Mouse (Mus musculus) spleen, embryonic (tissue): Measurements from ENCODE around the gene Accs.

Source experiments
- CTCF ChIA-PET: fragments of 350-600 bp; sonication (Branson Sonifier 250); formaldehyde crosslinking; loops from one replicate; lab custom pipeline; 2022; lab: Charles Lee

Accs gene

DNA sequence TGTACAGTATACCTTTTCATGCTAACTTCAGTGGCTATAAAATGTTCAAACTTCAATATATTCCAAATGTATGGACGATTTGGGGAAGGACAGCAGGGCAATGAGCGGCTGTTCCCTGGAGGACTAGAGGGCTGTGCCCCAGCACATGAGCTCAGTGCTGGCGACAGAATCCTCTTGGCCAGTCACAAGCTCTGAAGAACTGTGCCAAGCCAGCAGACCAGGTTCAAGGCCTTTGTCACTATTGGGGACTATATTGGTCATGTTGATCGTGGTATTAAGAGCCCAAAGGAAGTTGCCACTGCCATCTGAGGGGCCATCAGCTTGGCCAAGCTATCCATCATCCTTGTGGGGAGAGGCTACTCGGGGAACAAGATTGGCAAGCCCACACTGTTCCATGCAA is 55.4 kb downstream of the Accs start:
- CTCF ChIA-PET: no interaction called here

DNA sequence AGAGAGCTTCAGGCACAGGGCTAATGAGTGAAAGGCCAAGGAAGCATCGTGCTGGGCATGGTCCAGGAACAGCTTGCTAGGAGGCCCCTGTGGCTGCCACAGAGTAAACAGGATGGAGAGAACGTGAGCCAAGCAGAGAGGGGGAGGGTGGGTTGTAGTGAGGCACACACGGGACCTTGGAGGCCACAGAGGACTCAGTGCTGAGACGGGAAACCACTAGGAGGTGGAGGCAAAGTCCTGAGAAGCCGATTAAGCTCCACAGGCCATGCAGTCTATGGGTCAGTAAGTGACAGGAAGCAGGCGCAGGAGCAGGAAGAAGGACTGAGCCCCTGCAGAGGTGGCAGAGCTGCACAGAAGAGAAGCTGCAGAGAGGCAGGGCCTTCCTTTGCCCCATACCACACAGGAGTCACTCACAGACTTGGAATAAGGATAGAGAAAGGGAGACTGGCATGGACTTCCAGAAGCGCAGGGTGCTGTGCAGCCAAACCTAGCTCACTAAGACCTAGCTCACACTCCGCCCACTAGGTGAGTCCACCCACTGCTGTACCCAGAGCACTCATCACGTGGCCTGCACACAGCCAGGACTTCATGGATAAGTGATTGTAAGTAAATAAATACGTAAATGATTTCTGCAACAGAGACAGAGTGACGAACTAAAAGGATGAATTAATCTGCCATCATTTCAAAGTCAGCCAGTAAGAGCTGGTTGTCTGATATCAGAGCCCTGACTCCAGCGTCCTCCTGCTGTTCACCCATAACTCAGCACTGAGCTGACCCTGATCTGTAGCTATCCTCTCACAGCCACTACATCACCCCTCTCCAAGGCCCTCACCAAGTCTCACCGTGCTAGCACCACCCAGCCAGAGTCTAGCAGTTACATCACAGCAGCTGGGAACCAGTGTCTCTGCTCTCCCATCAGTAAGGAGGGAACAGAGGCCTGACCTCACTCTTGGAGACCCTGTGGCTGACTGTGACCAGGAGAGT is 57.9 kb downstream of the Accs start:
- CTCF ChIA-PET: no interaction called here

DNA sequence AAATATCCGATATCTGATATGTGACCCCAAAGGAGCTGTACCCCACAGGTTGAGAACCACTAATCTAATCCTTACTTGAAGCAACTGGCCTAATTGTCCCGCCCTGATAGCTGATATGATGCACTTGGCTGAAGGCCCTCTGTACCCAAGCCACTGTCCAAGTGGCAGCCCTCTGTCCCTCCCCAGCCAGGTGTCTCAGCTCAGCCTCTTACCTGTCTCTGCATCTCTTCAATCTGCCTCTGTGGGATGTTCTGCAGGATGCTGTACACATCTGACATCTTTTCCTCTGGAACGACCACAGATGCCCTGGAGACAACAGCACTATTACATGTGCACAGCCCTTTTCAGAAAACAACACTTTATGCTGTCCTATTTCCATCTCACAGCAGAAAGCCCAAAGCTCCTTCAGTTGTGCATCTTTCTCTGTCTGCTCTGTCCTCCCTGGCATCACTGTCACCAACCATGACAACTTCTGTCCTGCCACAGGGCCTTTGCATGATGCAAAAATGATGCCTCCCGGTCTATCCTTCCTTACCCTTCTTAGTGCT is 58.9 kb downstream of the Accs start:
- CTCF ChIA-PET: no interaction called here

DNA sequence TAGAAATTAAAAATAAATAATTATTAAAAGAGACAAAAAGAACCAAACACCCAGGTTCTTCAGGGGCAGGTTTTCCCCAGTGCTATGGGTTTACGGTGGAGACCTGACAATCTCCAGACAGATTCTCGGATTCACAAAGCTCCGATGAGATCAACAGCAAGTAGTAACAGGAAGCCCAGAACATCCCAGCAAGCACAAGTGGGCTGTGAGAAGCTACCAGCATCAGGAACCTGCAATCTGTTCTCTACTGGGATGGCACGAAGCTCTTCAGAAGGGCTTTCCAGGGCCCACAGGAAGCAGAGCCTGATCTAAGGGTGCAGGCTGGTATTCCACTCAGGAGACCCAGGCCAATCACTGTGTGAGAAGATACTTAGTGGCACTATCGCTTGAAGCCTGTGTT is 61.2 kb downstream of the Accs start:
- CTCF ChIA-PET: no interaction called here

DNA sequence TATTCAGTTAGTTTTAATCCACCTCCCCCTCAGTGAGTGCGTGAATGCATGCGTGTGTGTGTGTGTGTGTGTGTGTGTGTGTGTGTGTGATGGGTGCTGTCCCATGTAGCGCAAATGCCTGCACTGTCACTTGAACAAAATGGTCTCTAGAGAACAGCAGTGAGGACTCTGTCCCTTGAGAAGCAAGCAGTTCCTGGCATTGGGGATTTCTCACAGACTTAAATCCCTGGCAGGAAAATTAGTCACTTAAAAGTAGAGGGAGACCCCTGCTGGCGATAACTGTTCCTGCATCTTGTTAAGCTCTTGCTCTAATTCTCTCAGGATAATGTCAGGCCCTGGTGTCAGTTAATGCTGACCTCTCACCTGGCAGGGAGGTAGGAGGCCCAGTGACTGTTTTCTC is 63.6 kb downstream of the Accs start:
- CTCF ChIA-PET: interaction anchor here (0.7 to 0.8 kb wide), 2 partner anchors 72 to 703 kb away, joined by 3 read pairs; no protein-coding TSS in a partner anchor

DNA sequence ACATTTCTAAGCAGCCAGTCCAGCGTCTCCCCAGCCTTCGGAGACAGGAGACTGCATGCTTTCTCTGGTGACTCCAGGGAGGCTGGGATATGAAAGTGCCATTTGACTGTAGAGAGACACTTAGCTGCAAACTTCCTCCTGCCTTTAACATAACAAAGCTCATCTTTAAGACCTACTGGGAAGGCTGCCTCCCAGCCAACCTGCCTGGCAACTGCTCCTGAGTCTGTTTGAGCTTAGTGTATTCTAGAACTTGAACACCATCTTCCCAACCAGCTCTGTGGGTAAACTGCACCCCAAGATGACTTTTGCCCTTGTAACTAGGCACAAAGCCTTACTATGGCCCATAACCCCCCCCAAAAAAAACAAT is 64.3 kb downstream of the Accs start:
- CTCF ChIA-PET: interaction anchor here (0.7 kb wide), 1 partner anchor 702 kb away, joined by 3 read pairs; no protein-coding TSS in a partner anchor

DNA sequence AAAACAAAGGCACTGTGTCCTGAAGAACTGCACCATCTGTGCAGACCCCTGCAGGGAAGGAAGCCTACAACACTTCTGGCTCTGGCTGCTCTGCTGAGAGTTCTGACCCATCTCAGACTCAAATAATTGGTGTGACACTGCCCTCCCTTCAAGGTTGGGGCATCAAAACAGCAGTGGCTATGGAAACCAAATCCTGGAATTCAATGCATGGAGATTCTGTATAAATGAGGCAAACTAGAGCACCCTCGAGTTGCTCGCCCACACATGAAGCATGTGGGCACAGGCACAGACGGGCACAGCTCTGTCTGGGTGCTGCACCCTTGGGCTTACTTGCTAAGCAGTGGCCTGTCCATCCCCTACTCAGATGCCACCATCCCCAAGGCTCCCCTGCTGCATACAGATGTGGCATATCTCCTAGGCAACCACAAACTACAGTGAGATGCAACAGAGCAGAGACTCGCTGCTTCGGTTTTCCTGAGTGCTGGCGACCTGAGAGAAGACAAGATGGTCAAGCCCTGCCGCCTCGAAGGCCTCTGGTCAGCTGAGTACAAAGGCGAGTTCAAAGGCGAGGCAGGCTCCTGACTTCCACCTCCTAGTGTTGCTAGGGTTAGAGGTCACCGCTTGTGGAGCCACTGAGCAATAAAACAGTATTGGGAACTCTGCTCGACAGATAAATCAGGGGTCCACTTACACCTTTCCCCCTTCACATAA is 64.9 kb downstream of the Accs start:
- CTCF ChIA-PET: no interaction called here

DNA sequence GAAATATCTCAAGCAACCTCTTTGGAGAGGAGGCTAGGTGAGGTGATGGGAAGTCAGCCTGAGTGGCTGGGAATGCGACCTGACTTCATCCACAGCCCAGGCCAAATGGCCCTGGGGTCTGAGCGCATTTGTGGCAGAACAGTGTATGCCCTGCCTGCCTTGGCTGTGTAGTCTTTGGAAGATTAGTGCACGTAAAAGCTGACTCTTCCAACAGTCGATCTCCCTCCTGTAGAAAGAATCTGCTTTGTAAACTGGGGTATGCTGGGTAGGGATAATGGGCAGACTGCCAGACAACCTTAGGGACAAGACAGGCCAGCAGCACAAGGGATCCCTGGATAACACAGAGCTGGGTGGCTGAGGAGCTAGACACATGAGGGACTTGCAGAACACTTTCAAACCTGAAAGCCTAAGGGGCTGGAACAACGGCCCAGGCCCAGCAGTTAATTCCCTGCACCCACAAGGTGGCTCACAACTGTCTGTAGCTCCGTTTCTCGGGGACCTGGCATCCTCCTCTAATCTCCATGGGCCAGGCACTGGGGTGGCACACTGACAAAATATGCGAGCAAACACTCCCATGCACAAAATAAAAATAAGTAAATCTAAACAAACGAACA is 65.7 kb downstream of the Accs start:
- CTCF ChIA-PET: no interaction called here
